24 mouse cellular contexts compared by ENCODE assay signal in genomic region chr5:143948361-143948760, GRCm38 (mm10). TPM values are rescaled to one million over a fixed set of nuclear protein-coding genes. Genes with fewer than 3 reads are reported as not detected.
DNase-seq lines count a peak whose midpoint lies in the region; ATAC-seq and TF ChIP-seq lines count a peak whose summit lies in the region.
"Had no signal": no experiment of that assay in that cellular context is flagged by ENCODE, and none has a peak within 500 bp of the region (broad histone marks: within the 10 kb centered on the region; RNA-seq: fewer than 3 reads in every experiment).

No protein-coding gene starts in this region.

- H3K4me1 ChIP-seq in heart, adult 2 months (ENCODE audit: control insufficient read depth, insufficient read depth, low read length) = no peaks in the 10 kb centered on the region
- no peaks in the 10 kb centered on the region for H3K4me1 ChIP-seq in heart, embryonic 10.5 days
- H3K4me1 ChIP-seq in heart, embryonic 12.5 days (replicated peaks) = no peaks in the 10 kb centered on the region

- H3K79me2 ChIP-seq in heart, adult 2 months (replicated peaks; ENCODE audit: control insufficient read depth, insufficient read depth, low read length) = no peaks in the 10 kb centered on the region

- no peak overlapping the region for H3K27ac ChIP-seq in heart, adult 2 months
- H3K27ac ChIP-seq in heart, embryonic 10.5 days = no peak overlapping the region
- H3K27ac ChIP-seq in heart, embryonic 12.5 days (ENCODE audit: poor library complexity, severe bottlenecking) = no peak overlapping the region

- ATAC-seq in heart, embryonic 12.5 days (ENCODE audit: insufficient number of reproducible peaks, low FRiP score) = no peak
- ATAC-seq: activated CD4-positive, CD25-positive, alpha-beta regulatory T cell, adult 4 months; CD4-positive, CD25-positive, alpha-beta regulatory T cell, adult 4 months; Patski had no signal

- no peak for TF ChIP-seq CTCF in heart, adult 2 months (IDR thresholded peaks at IDR 0.05)

- H3K4me3 ChIP-seq in heart, adult 2 months = no peak overlapping the region
- H3K4me3 ChIP-seq in heart, embryonic 10.5 days = no peak overlapping the region
- no peak overlapping the region for H3K4me3 ChIP-seq in heart, embryonic 12.5 days

- H3K4me2 ChIP-seq in heart, embryonic 12.5 days = no peak overlapping the region

- no peaks in the 10 kb centered on the region for H3K27me3 ChIP-seq in heart, adult 2 months (ENCODE audit: control insufficient read depth, insufficient read depth, low read length)
- H3K27me3 ChIP-seq in heart, embryonic 10.5 days (ENCODE audit: insufficient read depth, poor library complexity, severe bottlenecking) = no peaks in the 10 kb centered on the region
- H3K27me3 ChIP-seq in heart, embryonic 12.5 days (replicated peaks) = no peaks in the 10 kb centered on the region
- H3K27me3 ChIP-seq: CH12.LX, Patski had no signal

- no peak for TF ChIP-seq POLR2A in heart, adult 2 months (IDR thresholded peaks at IDR 0.05; ENCODE audit: insufficient read depth, low read depth, low read length)

- H3K9me3 ChIP-seq in heart, embryonic 10.5 days = no peaks in the 10 kb centered on the region
- peaks cover 6% of the 10 kb centered on the region for H3K9me3 ChIP-seq in heart, embryonic 12.5 days (replicated peaks)
- H3K9me3 ChIP-seq: G1E had no signal

- DNase-seq in heart, adult 11 months = peak; percentile 60
- DNase-seq in heart, adult 2 months = no peak
- DNase-seq in heart, embryonic 10.5 days (ENCODE audit: low spot score) = peak; percentile 67
- DNase-seq in ZHBTc4 (ENCODE audit: low read depth, low spot score) = peak; percentile 13
- no peak for DNase-seq in adrenal gland, postnatal 14 days
- DNase-seq: adrenal gland, adult 2 months; adrenal gland, adult 8-10 months; adrenal gland, postnatal 10 days; adrenal gland, postnatal 25 days; adrenal gland, postnatal 36 days; B cell, adult 2 months; cerebellum, adult 11 months; cerebellum, adult 11-12 months; cerebellum, adult 18-20 months; cerebellum, adult 2 months; cerebellum, adult 8-10 months had no signal

- no peak overlapping the region for H3K9ac ChIP-seq in heart, adult 2 months (ENCODE audit: low read depth, low read length)
- no peak overlapping the region for H3K9ac ChIP-seq in heart, embryonic 12.5 days

- intact Hi-C loops in heart, adult 2 months (cut with DNase I) = no loop called here

- WGBS in heart, adult 2 months = 83% methylated on average over 12 of the region's 12 CpGs
- 82% methylated on average over 12 of the region's 12 CpGs for WGBS in heart, embryonic 10.5 days
- WGBS in heart, embryonic 12.5 days = 79% methylated on average over 12 of the region's 12 CpGs

- H3K36me3 ChIP-seq in heart, adult 2 months (ENCODE audit: control insufficient read depth, insufficient read depth, low read length) = no peaks in the 10 kb centered on the region
- no peaks in the 10 kb centered on the region for H3K36me3 ChIP-seq in heart, embryonic 10.5 days
- no peaks in the 10 kb centered on the region for H3K36me3 ChIP-seq in heart, embryonic 12.5 days
- H3K36me3 ChIP-seq: G1E had no signal

- TF ChIP-seq EP300 in heart, adult 2 months (IDR thresholded peaks at IDR 0.05; ENCODE audit: insufficient read depth, low read depth, low read length) = no peak

RNA-seq across cellular contexts. Expression of gene Rsph10b, which starts 15.5 kb away (rescaled TPM):
- under 1 TPM in 1 of 2 experiments, not detected in 1; 0.30 TPM for total RNA-seq in heart, adult 2 months (2021)
- 0.47 and 0.50 TPM in 2 replicates for polyA plus RNA-seq in heart, adult 2 months (2012; rRNA removed)
- polyA plus RNA-seq in heart, embryonic 10.5 days (2016; fragmentation: Nextera tagmentation; extraction: Ambion mirVana) = 0.46 and 1.1 TPM in 2 replicates
- polyA plus RNA-seq in heart, embryonic 12.5 days (2016; fragmentation: Nextera tagmentation; extraction: Ambion mirVana) = 1.0 and 1.3 TPM in 2 replicates
- total RNA-seq in adrenal gland, postnatal 14 days (2021) = 1.3 and 1.7 TPM in 2 replicates
- polyA plus RNA-seq: activated CD4-positive, CD25-positive, alpha-beta regulatory T cell, adult 4 months; C2C12; G1E had no signal

RNA-seq across cellular contexts. Expression of gene Gm42421, which starts 20.4 kb away (rescaled TPM):
- not detected for total RNA-seq in heart, adult 2 months (2021)
- polyA plus RNA-seq in heart, adult 2 months (2012; rRNA removed) = 0.18 and 0.32 TPM in 2 replicates
- polyA plus RNA-seq in heart, embryonic 10.5 days (2016; fragmentation: Nextera tagmentation; extraction: Ambion mirVana) = 0.67 and 1.3 TPM in 2 replicates
- 0.33 and 0.55 TPM in 2 replicates for polyA plus RNA-seq in heart, embryonic 12.5 days (2016; fragmentation: Nextera tagmentation; extraction: Ambion mirVana)
- not detected in 2 replicates for total RNA-seq in adrenal gland, postnatal 14 days (2021)
- total RNA-seq: adrenal gland, adult 18-20 months; adrenal gland, postnatal 10 days had no signal
- polyA plus RNA-seq: adrenal gland, adult 2 months; G1E had no signal

RNA-seq across cellular contexts. Expression of gene Pms2, which starts 38.6 kb away (rescaled TPM):
- 1 to 10 TPM; 3.3 to 3.5 TPM for total RNA-seq in heart, adult 2 months (2021)
- polyA plus RNA-seq in heart, adult 2 months (2012; rRNA removed) = 1.5 and 3.9 TPM in 2 replicates
- polyA plus RNA-seq in heart, embryonic 10.5 days (2016; fragmentation: Nextera tagmentation; extraction: Ambion mirVana) = 28.3 and 33.9 TPM in 2 replicates
- 24.2 and 25.1 TPM in 2 replicates for polyA plus RNA-seq in heart, embryonic 12.5 days (2016; fragmentation: Nextera tagmentation; extraction: Ambion mirVana)
- total RNA-seq in adrenal gland, postnatal 14 days (2021) = 8.7 and 8.9 TPM in 2 replicates

RNA-seq across cellular contexts. Expression of gene Aimp2, which starts 38.7 kb away (rescaled TPM):
- 10 to 100 TPM; 30.4 to 32.5 TPM for total RNA-seq in heart, adult 2 months (2021)
- 40.6 and 50.4 TPM in 2 replicates for polyA plus RNA-seq in heart, adult 2 months (2012; rRNA removed)
- 117 and 127 TPM in 2 replicates for polyA plus RNA-seq in heart, embryonic 10.5 days (2016; fragmentation: Nextera tagmentation; extraction: Ambion mirVana)
- polyA plus RNA-seq in heart, embryonic 12.5 days (2016; fragmentation: Nextera tagmentation; extraction: Ambion mirVana) = 85.9 and 86.6 TPM in 2 replicates
- 33.5 and 41.5 TPM in 2 replicates for total RNA-seq in adrenal gland, postnatal 14 days (2021)

RNA-seq across cellular contexts. Expression of gene Ankrd61, which starts 50.9 kb away (rescaled TPM):
- total RNA-seq in heart, adult 2 months (2021) = not detected
- polyA plus RNA-seq in heart, adult 2 months (2012; rRNA removed) = 0.10 and 0.23 TPM in 2 replicates
- 0.16 and 0.26 TPM in 2 replicates for polyA plus RNA-seq in heart, embryonic 10.5 days (2016; fragmentation: Nextera tagmentation; extraction: Ambion mirVana)
- 0.22 and 0.39 TPM in 2 replicates for polyA plus RNA-seq in heart, embryonic 12.5 days (2016; fragmentation: Nextera tagmentation; extraction: Ambion mirVana)
- total RNA-seq in adrenal gland, postnatal 14 days (2021) = not detected in 2 replicates
- total RNA-seq: adrenal gland, adult 18-20 months; adrenal gland, adult 2 months; adrenal gland, postnatal 10 days; adrenal gland, postnatal 36 days had no signal
- polyA plus RNA-seq: G1E had no signal

Comparison
In these comparisons a context has a peak if more than half of its experiments do, and no peak if none do; other contexts are left out.
1. DNase-seq: peak in heart, adult 11 months (single experiment), heart, embryonic 10.5 days (single experiment) and ZHBTc4 (single experiment); none in heart, adult 2 months (0 of 2) and adrenal gland, postnatal 14 days (single experiment).